Mouse (Mus musculus) lung, postnatal 0 days (tissue): ENCODE results near the gene Nfat5.

Experiments
- CTCF ChIP-seq: IDR thresholded peaks from 2 replicates; pipeline ENCODE4 v1.5.1; 2016; ENCODE audit warnings: antibody characterized with exemption, mild to moderate bottlenecking
- EP300 ChIP-seq: IDR thresholded peaks from 2 replicates; pipeline ENCODE4 v1.6.1; 2016; ENCODE audit warnings: antibody characterized with exemption, mild to moderate bottlenecking, control low read depth

DNA sequence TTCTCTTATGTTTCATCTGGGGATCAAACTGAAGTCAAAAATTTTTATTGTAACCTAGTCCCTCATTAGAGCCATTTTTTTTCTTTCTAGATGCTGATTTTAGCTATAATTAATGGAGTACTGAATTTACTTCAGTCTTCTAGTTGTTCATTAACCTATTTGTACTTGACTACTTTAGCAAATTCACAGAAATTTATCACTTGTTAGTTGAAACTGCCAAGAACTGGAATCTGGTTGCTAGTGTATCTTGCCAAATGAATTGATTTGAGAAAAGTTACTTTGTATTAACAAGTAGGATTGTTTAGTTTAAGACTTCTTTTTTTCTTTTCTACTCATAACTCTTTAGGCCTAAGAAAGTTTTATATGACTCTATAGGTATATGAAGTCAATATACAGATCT lies 18.6 kb downstream of the Nfat5 start:
- TF ChIP-seq EP300, result no peak
- TF ChIP-seq CTCF, result no peak
